Mouse (Mus musculus): Measurements from ENCODE around the gene Naa40. TPM values are rescaled to one million over a fixed set of nuclear protein-coding genes. Genes with fewer than 3 reads are reported as not detected.

The Naa40 gene
- polyA plus RNA-seq, 1 experiment from 2014 or later = 77.8 TPM

Other genes with a start within 250 kb of the Naa40 start
- 23.1 and 26.7 TPM in 2 replicates for gene Dnajc4, start 248.6 kb downstream of the Naa40 start, polyA plus RNA-seq (2014; fragmentation: Nextera tagmentation; extraction: Ambion mirVana)
- 19.4 and 20.2 TPM in 2 replicates for gene Nudt22, start 245.1 kb downstream of the Naa40 start, polyA plus RNA-seq (2014; fragmentation: Nextera tagmentation; extraction: Ambion mirVana)
- 18.6 and 20.0 TPM in 2 replicates for gene Trpt1, start 245.1 kb downstream of the Naa40 start, polyA plus RNA-seq (2014; fragmentation: Nextera tagmentation; extraction: Ambion mirVana)
- 1.7 and 3.0 TPM in 2 replicates for gene Fermt3, start 221.7 kb downstream of the Naa40 start, polyA plus RNA-seq (2014; fragmentation: Nextera tagmentation; extraction: Ambion mirVana)
- 180 and 217 TPM in 2 replicates for gene Stip1, start 201.2 kb downstream of the Naa40 start, polyA plus RNA-seq (2014; fragmentation: Nextera tagmentation; extraction: Ambion mirVana)
- 3.4 and 3.9 TPM in 2 replicates for gene Macrod1, start 184.4 kb downstream of the Naa40 start, polyA plus RNA-seq (2014; fragmentation: Nextera tagmentation; extraction: Ambion mirVana)
- gene Flrt1, start 135.5 kb downstream of the Naa40 start, polyA plus RNA-seq (2014; fragmentation: Nextera tagmentation; extraction: Ambion mirVana) = 7.0 and 10.2 TPM in 2 replicates
- gene Otub1, start 34.9 kb downstream of the Naa40 start, polyA plus RNA-seq (2014; fragmentation: Nextera tagmentation; extraction: Ambion mirVana) = 244 and 263 TPM in 2 replicates
- gene Cox8a, start 23.6 kb downstream of the Naa40 start, polyA plus RNA-seq (2014; fragmentation: Nextera tagmentation; extraction: Ambion mirVana) = 921 and 1,195 TPM in 2 replicates
- 23.1 and 26.6 TPM in 2 replicates for gene Rcor2, start 26.1 kb upstream of the Naa40 start, polyA plus RNA-seq (2014; fragmentation: Nextera tagmentation; extraction: Ambion mirVana)
- gene Mark2, start 100.7 kb upstream of the Naa40 start, polyA plus RNA-seq (2014; fragmentation: Nextera tagmentation; extraction: Ambion mirVana) = 48.4 and 55.0 TPM in 2 replicates
- gene Spindoc, start 141.8 kb upstream of the Naa40 start, polyA plus RNA-seq (2014; fragmentation: Nextera tagmentation; extraction: Ambion mirVana) = 26.9 and 48.1 TPM in 2 replicates
- 18.5 and 19.5 TPM in 2 replicates for gene 2700081O15Rik, start 176.4 kb upstream of the Naa40 start, polyA plus RNA-seq (2014; fragmentation: Nextera tagmentation; extraction: Ambion mirVana)
- gene Rtn3, start 242.1 kb upstream of the Naa40 start, polyA plus RNA-seq (2014; fragmentation: Nextera tagmentation; extraction: Ambion mirVana) = 586 and 610 TPM in 2 replicates